ENCODE assay signal across 14 mouse cellular contexts in genomic region chr10:39716936-39717335, GRCm38 (mm10).
"Had no signal": no experiment of that assay in that cellular context is flagged by ENCODE, and none has a peak within 500 bp of the region (broad histone marks: within the 10 kb centered on the region; RNA-seq: fewer than 3 reads in every experiment).

No protein-coding gene starts in this region.

- H3K9me3 ChIP-seq: limb, embryonic 10.5 days; liver, embryonic 15.5 days; midbrain, embryonic 10.5 days; midbrain, embryonic 15.5 days; neural tube, embryonic 13.5 days had no signal

- DNase-seq: kidney, adult 8-10 months; kidney, postnatal 25 days; lung, adult 2 months; lung, postnatal 36 days; retina, postnatal 1 day; right cerebral cortex, postnatal 4 days; spleen, adult 18-20 months had no signal

- H3K4me2 ChIP-seq: liver, embryonic 11.5 days; liver, embryonic 15.5 days; midbrain, embryonic 15.5 days; neural tube, embryonic 13.5 days had no signal

- H3K27me3 ChIP-seq: liver, embryonic 15.5 days; midbrain, embryonic 15.5 days; neural tube, embryonic 13.5 days had no signal

- H3K4me3 ChIP-seq: limb, embryonic 10.5 days; liver, embryonic 15.5 days; midbrain, embryonic 10.5 days; midbrain, embryonic 15.5 days; neural tube, embryonic 13.5 days had no signal

- ATAC-seq: lung, postnatal 0 days; midbrain, embryonic 15.5 days had no signal

- H3K4me1 ChIP-seq: liver, embryonic 15.5 days; midbrain, embryonic 10.5 days; midbrain, embryonic 15.5 days; neural tube, embryonic 13.5 days had no signal

- H3K36me3 ChIP-seq: liver, embryonic 15.5 days; midbrain, embryonic 15.5 days; neural tube, embryonic 13.5 days had no signal

- H3K9ac ChIP-seq: liver, embryonic 15.5 days; midbrain, embryonic 15.5 days; neural tube, embryonic 13.5 days had no signal

- H3K27ac ChIP-seq: limb, embryonic 10.5 days; liver, embryonic 15.5 days; midbrain, embryonic 10.5 days; midbrain, embryonic 15.5 days; neural tube, embryonic 13.5 days had no signal
